Mouse (Mus musculus): ENCODE results near the gene Dnajc17. TPM values are rescaled to one million over a fixed set of nuclear protein-coding genes. Genes with fewer than 3 reads are reported as not detected.
A peak's percentile ranks its signal among the peaks of the same experiment; 100 is the strongest.

Gene Dnajc17
- polyA plus RNA-seq, 1 experiment from 2014 or later = 29.0 TPM

- peaks cover 16% of the 10 kb centered on the region for H3K4me1 ChIP-seq (ENCODE audit: control insufficient read depth, insufficient read depth, low read length)
- DNase-seq (ENCODE audit: low spot score) (no peak), ATAC-seq (ENCODE audit: insufficient number of reproducible peaks, low FRiP score, low TSS enrichment, low read depth) (no peak)
- H3K9me3 ChIP-seq (ENCODE audit: control insufficient read depth, low read length) = no peaks in the 10 kb centered on the region
- no peak overlapping the region for H3K27ac ChIP-seq (replicated peaks; ENCODE audit: low read depth, low read length)
- H3K27me3 ChIP-seq (ENCODE audit: control insufficient read depth, insufficient read depth, low read length) = 0 out of 2 replicates have a peak, but pooled peaks cover 2% of the 10 kb centered on the region
- H3K36me3 ChIP-seq (ENCODE audit: control insufficient read depth, insufficient read depth, low read length) = no peaks in the 10 kb centered on the region
- H3K9ac ChIP-seq (ENCODE audit: low read length) = no peak overlapping the region; the same call in 1 of the 2 replicates
- WGBS = 18% methylated on average over 13 of the region's 13 CpGs
- H3K4me2 ChIP-seq (ENCODE audit: low read depth, severe bottlenecking) = no peak overlapping the region
- H3K4me3 ChIP-seq (ENCODE audit: low read depth, low read length) = no peak overlapping the region
These were observed 35.6 kb downstream of the Dnajc17 start for GRCm38 (mm10) chr2:119172862-119173576.

DNA sequence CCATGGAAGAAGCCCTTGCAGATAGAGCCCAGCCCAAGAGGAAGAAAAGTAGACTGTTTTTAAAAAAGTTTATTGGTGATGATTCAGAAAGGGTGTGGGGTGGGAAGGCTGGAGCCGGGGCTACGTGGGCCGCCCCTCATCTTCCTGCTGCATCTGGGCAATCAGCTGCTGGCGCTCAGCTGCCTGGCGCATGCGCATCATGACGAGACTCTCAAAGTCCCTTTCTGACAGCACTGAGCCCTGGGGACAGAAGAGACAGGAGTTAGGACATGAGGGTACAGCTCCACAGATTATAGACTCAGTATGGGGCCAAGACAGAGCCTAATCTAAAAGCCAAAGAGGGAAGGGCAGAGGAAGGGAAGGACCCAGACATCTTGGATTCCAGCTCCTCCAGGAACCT lies 36.1 kb downstream of the Dnajc17 start:
- DNase-seq (ENCODE audit: low spot score) (no peak), ATAC-seq (ENCODE audit: insufficient number of reproducible peaks, low FRiP score, low TSS enrichment, low read depth) (no peak)
- Histone ChIP-seq H3K4me2 (ENCODE audit: low read depth, severe bottlenecking) (no peak overlapping the region), H3K4me1 (ENCODE audit: control insufficient read depth, insufficient read depth, low read length) (peaks cover 16% of the 10 kb centered on the region), H3K27ac (replicated peaks; ENCODE audit: low read depth, low read length) (no peak overlapping the region), H3K4me3 (ENCODE audit: low read depth, low read length) (no peak overlapping the region), H3K27me3 (ENCODE audit: control insufficient read depth, insufficient read depth, low read length) (0 out of 2 replicates have a peak, but pooled peaks cover 2% of the 10 kb centered on the region), H3K36me3 (ENCODE audit: control insufficient read depth, insufficient read depth, low read length) (no peaks in the 10 kb centered on the region), H3K9me3 (ENCODE audit: control insufficient read depth, low read length) (no peaks in the 10 kb centered on the region), H3K9ac (ENCODE audit: low read length) (no peak overlapping the region)
- 87% methylated on average over 7 of the region's 7 CpGs for WGBS

DNA sequence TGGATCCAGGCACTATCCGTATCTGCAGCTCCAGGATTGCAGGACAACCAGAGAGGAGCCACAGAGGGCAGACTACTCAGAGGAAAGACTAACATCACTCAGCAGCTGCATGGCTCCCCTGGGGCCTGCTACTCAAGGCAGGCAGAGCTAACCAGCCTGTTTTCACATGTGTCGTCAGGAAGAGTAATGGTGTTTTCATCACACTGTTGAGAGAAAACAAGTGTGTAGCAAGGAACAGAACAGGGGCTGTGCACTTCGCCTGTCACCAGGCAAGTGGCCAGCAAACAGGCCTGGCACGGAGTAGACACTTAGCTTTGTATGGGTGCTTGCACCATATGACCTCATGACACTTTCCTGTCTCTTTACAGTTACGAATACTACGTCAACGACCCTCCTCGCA lies 37.0 kb downstream of the Dnajc17 start:
- no peak for ATAC-seq (ENCODE audit: insufficient number of reproducible peaks, low FRiP score, low TSS enrichment, low read depth)
- 72% methylated on average over 8 of the region's 8 CpGs for WGBS

DNA sequence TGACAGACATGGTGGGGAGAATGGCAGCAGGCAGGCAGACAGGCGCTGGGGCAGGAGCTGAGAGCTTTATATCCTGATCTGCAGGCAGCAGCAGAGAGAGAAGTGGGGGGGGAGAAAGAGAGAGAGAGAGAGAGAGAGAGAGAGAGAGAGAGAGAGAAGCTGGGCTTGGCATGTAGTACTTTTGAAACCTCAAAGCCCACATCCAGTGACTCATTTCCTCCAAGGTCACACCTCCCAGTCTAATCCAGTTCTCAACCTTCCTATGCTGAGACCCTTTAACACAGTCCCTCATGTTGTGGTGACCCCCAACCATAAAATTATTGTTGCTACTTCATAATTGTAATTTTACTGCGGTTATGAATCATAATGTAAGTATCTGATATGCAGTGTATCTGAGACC lies 38.3 kb downstream of the Dnajc17 start:
- Histone ChIP-seq H3K4me2 (ENCODE audit: low read depth, severe bottlenecking) (no peak overlapping the region), H3K36me3 (ENCODE audit: control insufficient read depth, insufficient read depth, low read length) (no peaks in the 10 kb centered on the region), H3K27ac (replicated peaks; ENCODE audit: low read depth, low read length) (no peak overlapping the region), H3K9ac (ENCODE audit: low read length) (no peak overlapping the region), H3K4me3 (ENCODE audit: low read depth, low read length) (no peak overlapping the region), H3K4me1 (ENCODE audit: control insufficient read depth, insufficient read depth, low read length) (peaks cover 16% of the 10 kb centered on the region), H3K9me3 (ENCODE audit: control insufficient read depth, low read length) (no peaks in the 10 kb centered on the region), H3K27me3 (ENCODE audit: control insufficient read depth, insufficient read depth, low read length) (peaks cover 9% of the 10 kb centered on the region)
- WGBS = 80% methylated on average over 2 of the region's 2 CpGs
- DNase-seq (ENCODE audit: low spot score) (no peak), ATAC-seq (ENCODE audit: insufficient number of reproducible peaks, low FRiP score, low TSS enrichment, low read depth) (no peak)

More for the DNA sequence above, 37.0 kb downstream of the Dnajc17 start:
- DNase-seq (ENCODE audit: low spot score) = no peak
- Histone ChIP-seq H3K27me3 (ENCODE audit: control insufficient read depth, insufficient read depth, low read length) (peaks cover 4% of the 10 kb centered on the region; the same call in 1 of the 2 replicates), H3K36me3 (ENCODE audit: control insufficient read depth, insufficient read depth, low read length) (no peaks in the 10 kb centered on the region), H3K27ac (replicated peaks; ENCODE audit: low read depth, low read length) (no peak overlapping the region), H3K4me1 (ENCODE audit: control insufficient read depth, insufficient read depth, low read length) (peaks cover 16% of the 10 kb centered on the region), H3K9ac (ENCODE audit: low read length) (no peak overlapping the region), H3K9me3 (ENCODE audit: control insufficient read depth, low read length) (no peaks in the 10 kb centered on the region), H3K4me3 (ENCODE audit: low read depth, low read length) (no peak overlapping the region), H3K4me2 (ENCODE audit: low read depth, severe bottlenecking) (no peak overlapping the region)

GRCm38 (mm10) chr2:119167866-119168256 lies 40.7 kb downstream of the Dnajc17 start:
- WGBS = 4% methylated on average over 26 of the region's 26 CpGs
- Histone ChIP-seq H3K9ac (ENCODE audit: low read length) (peak overlapping the region; percentile 51; the same call in 1 of the 2 replicates), H3K27me3 (ENCODE audit: control insufficient read depth, insufficient read depth, low read length) (peaks cover 9% of the 10 kb centered on the region), H3K36me3 (ENCODE audit: control insufficient read depth, insufficient read depth, low read length) (no peaks in the 10 kb centered on the region), H3K4me2 (ENCODE audit: low read depth, severe bottlenecking) (peak overlapping the region; percentile 95), H3K4me3 (ENCODE audit: low read depth, low read length) (peak overlapping the region; percentile 47), H3K27ac (replicated peaks; ENCODE audit: low read depth, low read length) (no peak overlapping the region), H3K9me3 (ENCODE audit: control insufficient read depth, low read length) (no peaks in the 10 kb centered on the region), H3K4me1 (ENCODE audit: control insufficient read depth, insufficient read depth, low read length) (peaks cover 3% of the 10 kb centered on the region)
- DNase-seq (ENCODE audit: low spot score) (no peak), ATAC-seq (ENCODE audit: insufficient number of reproducible peaks, low FRiP score, low TSS enrichment, low read depth) (0 out of 2 replicates have a peak, but pooled peaks have one; percentile 23)

DNA sequence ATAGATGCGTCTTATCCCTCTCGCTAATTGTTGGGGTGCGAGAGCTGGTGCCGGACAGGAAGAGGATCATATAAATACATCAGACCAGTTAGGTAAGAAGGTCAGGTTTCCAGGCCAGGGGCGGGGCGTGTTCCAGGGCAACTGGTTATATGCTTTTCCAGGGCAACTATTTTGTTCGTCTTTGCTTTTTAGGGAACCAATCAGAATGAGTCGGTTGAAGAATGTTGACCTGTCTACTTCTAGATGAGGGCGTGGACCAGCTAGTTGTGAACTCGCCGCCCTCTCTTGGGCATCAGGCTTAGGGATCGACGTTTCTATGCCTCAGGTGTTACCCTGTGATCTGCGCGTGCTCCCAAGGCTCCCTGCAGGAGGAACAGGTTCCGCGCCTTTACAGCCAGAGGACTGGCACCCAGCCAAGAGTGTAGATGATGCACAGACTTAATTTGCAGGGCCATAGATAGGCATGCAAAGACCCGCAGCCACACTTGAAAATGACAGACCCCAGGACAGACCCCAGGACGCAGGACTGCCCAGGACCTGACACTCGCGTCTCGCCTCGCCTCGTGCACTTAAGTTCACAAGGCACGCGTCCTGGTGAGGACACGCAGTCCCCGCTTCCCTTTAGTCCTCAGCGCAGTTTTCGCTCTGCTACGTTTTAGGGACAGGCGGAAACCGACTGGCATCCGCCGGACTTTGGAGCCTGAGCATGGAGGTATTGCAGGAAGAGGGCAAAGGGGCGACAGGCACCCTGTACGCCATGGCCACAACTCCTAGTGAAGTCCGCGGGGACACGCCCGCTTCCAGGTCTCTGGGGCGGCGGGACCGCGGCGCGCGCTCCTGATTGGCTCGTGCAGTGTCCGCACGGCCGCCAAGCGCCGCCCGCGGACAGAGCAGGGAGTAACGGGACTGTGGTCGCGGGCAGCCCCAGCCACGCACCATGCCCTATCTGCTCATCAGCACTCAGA lies 41.4 kb downstream of the Dnajc17 start, which contains the start of gene Gchfr:
Gene Gchfr, plus strand, starts transcription at position 873 of the 965 bp plus-strand sequence.
- Histone ChIP-seq H3K9ac (ENCODE audit: low read length) (peak within 1 kb of the TSS; percentile 51; the same call in 1 of the 2 replicates), H3K27ac (replicated peaks; ENCODE audit: low read depth, low read length) (no peak within 1 kb of the TSS), H3K4me1 (ENCODE audit: control insufficient read depth, insufficient read depth, low read length) (no peaks in the 10 kb centered on the region), H3K4me3 (ENCODE audit: low read depth, low read length) (peak within 1 kb of the TSS; percentile 47), H3K4me2 (ENCODE audit: low read depth, severe bottlenecking) (peak within 1 kb of the TSS; percentile 95), H3K9me3 (ENCODE audit: control insufficient read depth, low read length) (no peaks in the 10 kb centered on the region), H3K36me3 (ENCODE audit: control insufficient read depth, insufficient read depth, low read length) (no peaks in the 10 kb centered on the region), H3K27me3 (ENCODE audit: control insufficient read depth, insufficient read depth, low read length) (peaks cover 9% of the 10 kb centered on the region)
- under 1% methylated on average over 60 of the region's 60 CpGs for WGBS
- DNase-seq (ENCODE audit: low spot score) (peak; percentile 74), ATAC-seq (ENCODE audit: insufficient number of reproducible peaks, low FRiP score, low TSS enrichment, low read depth) (peak; percentile 80)

- H3K4me3 ChIP-seq (ENCODE audit: low read depth, low read length) = no peak overlapping the region
- H3K4me2 ChIP-seq (ENCODE audit: low read depth, severe bottlenecking) = no peak overlapping the region
- no peak overlapping the region for H3K9ac ChIP-seq (ENCODE audit: low read length)
- H3K36me3 ChIP-seq (ENCODE audit: control insufficient read depth, insufficient read depth, low read length) = no peaks in the 10 kb centered on the region
- H3K27me3 ChIP-seq (ENCODE audit: control insufficient read depth, insufficient read depth, low read length) = peaks cover 9% of the 10 kb centered on the region
- ATAC-seq (ENCODE audit: insufficient number of reproducible peaks, low FRiP score, low TSS enrichment, low read depth) = no peak
- no peak overlapping the region for H3K27ac ChIP-seq (replicated peaks; ENCODE audit: low read depth, low read length)
- H3K4me1 ChIP-seq (ENCODE audit: control insufficient read depth, insufficient read depth, low read length) = no peaks in the 10 kb centered on the region
- no peaks in the 10 kb centered on the region for H3K9me3 ChIP-seq (ENCODE audit: control insufficient read depth, low read length)
- DNase-seq (ENCODE audit: low spot score) = no peak
These were observed 43.2 kb downstream of the Dnajc17 start for GRCm38 (mm10) chr2:119165401-119165800.

- Histone ChIP-seq H3K27me3 (ENCODE audit: control insufficient read depth, insufficient read depth, low read length) (peaks cover 9% of the 10 kb centered on the region), H3K4me3 (ENCODE audit: low read depth, low read length) (no peak overlapping the region), H3K9me3 (ENCODE audit: control insufficient read depth, low read length) (no peaks in the 10 kb centered on the region), H3K27ac (replicated peaks; ENCODE audit: low read depth, low read length) (no peak overlapping the region), H3K4me1 (ENCODE audit: control insufficient read depth, insufficient read depth, low read length) (no peaks in the 10 kb centered on the region), H3K36me3 (ENCODE audit: control insufficient read depth, insufficient read depth, low read length) (no peaks in the 10 kb centered on the region), H3K9ac (ENCODE audit: low read length) (no peak overlapping the region), H3K4me2 (ENCODE audit: low read depth, severe bottlenecking) (no peak overlapping the region)
- no peak for DNase-seq (ENCODE audit: low spot score)
- no peak for ATAC-seq (ENCODE audit: insufficient number of reproducible peaks, low FRiP score, low TSS enrichment, low read depth)
- WGBS = 88% methylated on average over 4 of the region's 4 CpGs
These were observed 44.6 kb downstream of the Dnajc17 start for GRCm38 (mm10) chr2:119163999-119164398.
